Mouse (Mus musculus) cerebellum, adult 9-11 months (tissue): ENCODE measurements around the gene Olfr750.
A peak's percentile ranks its signal among the peaks of the same experiment; 100 is the strongest.

Experiments used
- DNase-seq: peaks from one replicate; pipeline ENCODE4 v3.0.0; 2022

Gene Olfr750

DNA sequence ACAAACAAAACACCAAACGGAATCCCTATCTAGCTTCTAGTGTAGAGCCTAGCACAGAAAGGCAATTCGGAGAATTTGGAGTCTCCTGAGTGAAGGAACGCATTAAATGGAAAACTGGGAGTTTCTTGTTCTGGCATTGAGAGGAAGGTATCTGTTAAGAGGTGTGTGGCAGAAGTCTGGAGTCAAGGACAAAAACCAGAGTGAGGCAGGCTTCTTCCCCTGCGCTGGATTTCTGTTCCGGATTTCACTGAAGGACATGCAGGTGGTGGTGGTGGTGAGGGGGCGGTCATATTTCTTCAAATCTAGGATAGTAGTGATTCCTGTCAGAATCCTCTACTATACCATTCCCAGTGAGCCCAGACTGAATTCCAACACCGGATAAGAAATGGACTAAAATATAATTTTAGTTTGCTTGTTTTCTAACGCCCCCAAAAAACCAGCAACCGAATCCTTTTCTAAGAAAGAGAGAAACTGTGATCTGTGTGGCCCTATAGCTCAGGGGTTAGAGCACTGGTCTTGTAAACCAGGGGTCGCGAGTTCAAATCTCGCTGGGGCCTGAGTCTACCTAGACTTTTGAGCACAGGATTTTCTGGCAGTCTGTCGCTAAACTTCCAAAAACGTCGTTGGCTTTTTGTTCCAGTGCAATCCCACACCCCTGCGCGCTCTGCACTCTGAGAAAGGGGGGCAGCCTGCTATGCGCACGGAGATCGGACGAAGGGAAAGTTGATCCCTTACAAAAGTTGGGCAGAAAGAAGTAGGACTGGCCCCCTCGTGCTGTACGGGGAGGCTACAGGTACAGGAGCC lies 14.1 kb upstream of the Olfr750 start:
- DNase-seq: peak; percentile 87

GRCm38 (mm10) chr14:51087762-51088161 lies 13.5 kb upstream of the Olfr750 start:
- DNase-seq: no peak

GRCm38 (mm10) chr14:51085911-51086310 lies 11.7 kb upstream of the Olfr750 start:
- DNase-seq: no peak

GRCm38 (mm10) chr14:51085086-51085485 lies 10.9 kb upstream of the Olfr750 start:
- no peak for DNase-seq

- DNase-seq: no peak
Measured at GRCm38 (mm10) chr14:51083805-51084204, 9.6 kb upstream of the Olfr750 start.

GRCm38 (mm10) chr14:51082599-51083581 lies 8.7 kb upstream of the Olfr750 start:
- peak; percentile 59 for DNase-seq

GRCm38 (mm10) chr14:51081035-51081434 lies 6.8 kb upstream of the Olfr750 start:
- DNase-seq: no peak

DNA sequence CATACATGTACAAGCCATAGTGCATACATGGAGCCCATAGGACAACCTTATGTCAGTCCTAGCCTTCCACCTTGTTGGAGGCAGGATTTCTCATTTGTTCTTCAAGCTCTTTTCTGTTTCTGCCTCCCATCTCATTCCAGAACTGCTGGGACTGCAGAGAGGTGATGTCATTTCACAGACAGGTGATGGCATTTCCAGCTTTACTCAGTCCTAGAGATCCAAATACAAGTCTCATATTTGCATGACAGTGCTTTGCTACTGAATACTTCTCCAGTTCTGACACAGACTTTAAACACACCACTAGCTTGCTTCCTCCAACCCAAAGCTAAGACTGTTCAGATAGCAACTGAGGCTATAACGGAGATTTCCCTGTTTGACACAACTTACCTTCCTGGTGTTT lies 4.9 kb upstream of the Olfr750 start:
- no peak for DNase-seq

DNA sequence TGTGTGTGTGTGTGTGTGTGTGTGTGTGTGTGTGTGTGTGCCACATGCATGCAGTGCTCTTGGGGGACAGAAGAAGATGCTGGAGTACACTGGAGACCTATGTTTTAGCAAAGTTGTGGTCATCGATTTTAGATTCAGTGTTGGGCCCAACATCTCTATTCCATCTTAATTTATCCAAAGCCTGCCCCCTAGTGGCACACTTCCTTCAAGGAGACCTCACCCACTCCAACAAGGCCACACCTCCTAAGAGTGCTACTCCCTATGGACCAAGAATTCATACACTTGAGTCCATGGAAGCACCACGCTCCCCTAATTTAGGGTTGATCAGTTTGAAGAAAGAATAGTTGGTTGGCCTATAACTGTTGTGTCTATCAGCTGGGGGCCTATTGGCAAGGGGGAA lies 4.6 kb downstream of the Olfr750 start:
- DNase-seq: no peak

- no peak for DNase-seq
Measured at GRCm38 (mm10) chr14:51068956-51069355, 5.3 kb downstream of the Olfr750 start.

- no peak for DNase-seq
Measured at GRCm38 (mm10) chr14:51060761-51061160, 13.5 kb downstream of the Olfr750 start.

GRCm38 (mm10) chr14:51057401-51057831 lies 16.8 kb downstream of the Olfr750 start, which contains the start of gene Rnase12:
TSS of gene Rnase12 (minus strand) at chr14:51057661.
- no peak for DNase-seq

- DNase-seq: no peak
Measured at GRCm38 (mm10) chr14:51054243-51055237, 19.7 kb downstream of the Olfr750 start.

- no peak for DNase-seq
Measured at GRCm38 (mm10) chr14:51053176-51053575, 21.1 kb downstream of the Olfr750 start.

DNA sequence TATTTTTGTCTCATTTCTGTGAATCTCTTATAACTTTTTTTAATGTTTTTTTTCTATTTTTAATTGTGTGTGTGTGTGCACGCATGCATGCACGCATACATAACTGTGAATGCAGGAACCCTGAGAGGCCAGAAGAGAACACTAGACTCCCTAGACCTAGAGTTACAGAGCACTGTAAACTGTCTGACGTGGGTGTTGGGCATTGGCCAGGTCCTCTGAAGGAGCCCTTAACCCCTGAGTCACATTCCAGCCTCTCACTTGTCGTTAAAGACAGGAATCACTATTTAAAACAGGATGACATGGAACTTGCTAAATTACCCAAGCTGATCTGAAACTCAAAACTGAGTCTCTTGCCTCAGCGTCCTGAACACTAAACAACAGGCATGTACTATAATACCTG lies 22.3 kb downstream of the Olfr750 start:
- no peak for DNase-seq

GRCm38 (mm10) chr14:51050063-51050462 lies 24.2 kb downstream of the Olfr750 start, which contains the start of gene Rnase11:
TSS of gene Rnase11 (minus strand) at chr14:51050163.
- no peak for DNase-seq

GRCm38 (mm10) chr14:51047846-51048245 lies 26.4 kb downstream of the Olfr750 start:
- no peak for DNase-seq

GRCm38 (mm10) chr14:51041769-51042168 lies 32.5 kb downstream of the Olfr750 start, which contains the start of gene Rnase9:
TSS of gene Rnase9 (minus strand) at chr14:51041869.
- no peak for DNase-seq

- DNase-seq: no peak
Measured at GRCm38 (mm10) chr14:51036214-51036613, 38.0 kb downstream of the Olfr750 start.

DNA sequence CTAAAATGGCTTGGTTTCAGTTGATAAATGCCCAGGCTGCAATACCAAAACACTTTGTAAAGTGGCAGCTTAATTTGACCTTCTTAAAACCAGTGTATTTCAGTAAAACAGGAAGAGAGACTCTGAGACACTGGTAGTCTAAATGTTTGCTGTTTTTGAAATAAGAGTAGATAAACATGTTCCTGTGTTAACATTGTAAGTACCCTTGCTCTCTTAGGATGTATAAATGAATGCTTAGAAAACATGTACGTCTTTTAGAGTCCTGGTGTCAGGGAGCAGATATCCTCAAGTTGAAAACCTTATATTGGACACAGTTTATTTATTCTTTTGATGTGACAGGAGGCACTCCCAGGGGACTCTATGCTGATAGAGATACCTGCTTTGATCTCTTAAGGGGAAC lies 39.0 kb downstream of the Olfr750 start:
- no peak for DNase-seq

GRCm38 (mm10) chr14:51027387-51028155 lies 46.7 kb downstream of the Olfr750 start:
- peak; percentile 7 for DNase-seq
